Mouse (Mus musculus) common myeloid progenitor, adult 5-6 weeks (primary cell): ENCODE measurements at regions not wholly inside any gene's neighbourhood (a gene's known extent, or its start where the extent isn't known, plus 50 kb on each side); places are given as distances from the start of the nearest gene placed in this dataset.

Experiments used
- ATAC-seq: replicated peaks from 2 replicates; pipeline ENCODE4 v1.8.0; 2016; ENCODE audit warnings: low read depth, mild to moderate bottlenecking, moderate TSS enrichment, inconsistent platforms; ENCODE audit not compliant: poor library complexity, severe bottlenecking

DNA sequence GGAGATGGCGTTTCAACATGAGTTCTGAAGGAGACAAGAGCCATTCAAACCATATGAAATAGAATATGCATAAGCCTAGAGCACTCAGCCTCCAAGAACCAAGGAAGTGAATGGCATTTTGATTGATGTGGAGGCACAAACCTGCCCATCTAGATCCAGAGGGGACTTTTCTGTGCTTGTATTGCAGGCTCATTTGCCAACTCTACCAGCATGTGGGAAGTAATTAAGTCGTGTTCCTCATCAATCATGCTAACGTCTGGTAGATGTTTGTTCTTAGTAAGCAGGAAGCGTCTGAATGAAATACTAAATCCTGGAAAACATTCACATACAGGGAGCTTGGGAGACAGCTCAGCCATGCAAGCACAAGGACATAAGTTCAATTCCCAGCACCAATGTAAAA is 499.9 kb downstream of the Pdcd6ip start:
- no peak for ATAC-seq

DNA sequence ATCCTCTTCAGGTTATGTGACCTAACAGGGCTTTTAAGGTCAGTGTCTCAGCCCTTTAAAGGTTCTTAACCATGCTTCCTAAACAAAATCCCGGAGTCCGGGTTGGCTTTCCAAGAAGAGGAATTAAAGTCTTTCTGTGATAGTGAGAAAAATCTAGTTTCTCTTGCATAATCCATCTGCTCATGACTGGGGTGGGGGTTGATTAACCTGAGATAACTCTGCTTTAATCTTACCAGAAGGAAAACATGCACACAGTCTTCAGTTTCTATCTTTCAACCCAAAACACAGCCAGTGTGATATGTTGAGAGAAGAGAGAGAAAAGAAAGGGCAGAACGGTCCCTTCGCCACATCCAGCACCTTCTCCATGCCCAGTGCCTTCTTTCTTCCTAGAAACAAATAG is 508.8 kb downstream of the Pdcd6ip start:
- no peak for ATAC-seq

DNA sequence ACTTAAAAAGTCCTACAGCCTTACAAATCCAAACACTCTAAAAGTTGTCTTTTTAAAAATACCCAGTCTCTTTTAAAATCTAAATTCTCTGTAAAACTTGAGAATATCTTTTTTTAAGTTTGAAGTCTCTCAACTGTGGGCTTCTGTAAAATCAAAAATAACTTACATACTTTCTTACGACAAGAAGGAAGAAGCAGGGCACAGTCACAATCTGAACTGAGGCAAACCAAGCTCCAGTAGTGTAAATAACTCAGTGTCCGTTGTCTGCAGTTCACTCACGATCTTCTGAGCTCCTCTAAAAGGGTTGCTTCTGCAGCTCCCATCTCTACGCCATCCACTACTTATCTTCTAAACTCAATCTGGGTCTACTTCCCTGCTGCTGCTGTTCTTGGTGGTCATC is 512.5 kb downstream of the Pdcd6ip start:
- ATAC-seq = no peak

DNA sequence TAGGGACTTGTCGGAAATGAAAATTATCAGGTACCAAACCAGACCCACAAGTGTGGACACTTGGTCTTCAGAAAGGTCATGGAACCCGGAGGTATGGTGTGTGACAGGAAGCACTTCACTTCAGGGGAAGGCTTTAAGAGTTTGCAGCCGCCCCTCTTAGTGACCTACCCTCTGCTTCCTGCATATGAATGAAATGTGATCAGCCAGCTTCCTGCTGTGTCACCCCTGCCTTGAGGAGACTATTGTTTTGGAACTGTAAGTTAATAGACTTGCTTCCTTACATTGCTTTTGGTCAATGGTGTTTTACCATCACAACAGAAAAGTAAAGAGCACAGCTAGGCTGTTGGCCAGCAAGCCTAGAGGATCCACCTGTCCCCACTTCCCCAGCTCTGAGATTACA is 515.3 kb downstream of the Pdcd6ip start:
- no peak for ATAC-seq

DNA sequence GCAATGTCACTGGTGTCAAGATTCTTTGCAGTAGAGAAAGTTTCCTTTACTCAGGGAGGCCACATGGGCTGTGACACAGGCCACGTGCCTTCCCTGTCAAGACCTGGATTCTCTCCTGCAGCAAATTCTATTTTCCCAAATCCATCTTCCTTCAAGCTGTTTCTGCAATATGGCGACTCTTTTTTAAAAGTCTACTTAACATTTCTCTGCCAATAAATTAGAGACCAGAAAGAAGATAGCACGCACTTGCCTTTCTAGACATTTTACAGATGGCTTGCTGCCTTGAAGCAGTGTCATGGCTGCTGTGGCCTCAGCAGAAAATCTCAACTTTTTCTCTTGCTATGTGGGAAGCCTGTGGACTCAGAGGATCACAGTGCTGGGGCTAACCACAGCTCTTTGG is 516.9 kb downstream of the Pdcd6ip start:
- ATAC-seq = no peak

DNA sequence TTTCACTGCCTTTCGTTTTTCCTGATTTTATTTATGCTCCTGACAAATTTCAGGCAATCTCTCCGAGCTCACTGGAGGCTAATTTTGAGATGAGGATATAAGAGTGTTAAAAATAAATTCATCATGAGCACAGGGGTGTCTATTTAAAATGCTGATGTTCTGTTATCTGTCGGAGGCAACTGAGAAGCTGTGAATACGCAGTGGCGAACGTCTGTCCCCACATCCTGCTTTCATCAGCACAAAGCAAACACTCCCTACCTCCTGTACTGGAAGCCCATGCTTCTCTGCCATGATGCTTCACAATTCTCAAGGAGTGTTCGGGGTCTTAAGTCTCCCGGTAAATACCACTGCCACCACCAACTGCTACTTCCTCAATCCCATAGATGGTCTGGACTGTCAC is 526.9 kb downstream of the Pdcd6ip start:
- no peak for ATAC-seq

DNA sequence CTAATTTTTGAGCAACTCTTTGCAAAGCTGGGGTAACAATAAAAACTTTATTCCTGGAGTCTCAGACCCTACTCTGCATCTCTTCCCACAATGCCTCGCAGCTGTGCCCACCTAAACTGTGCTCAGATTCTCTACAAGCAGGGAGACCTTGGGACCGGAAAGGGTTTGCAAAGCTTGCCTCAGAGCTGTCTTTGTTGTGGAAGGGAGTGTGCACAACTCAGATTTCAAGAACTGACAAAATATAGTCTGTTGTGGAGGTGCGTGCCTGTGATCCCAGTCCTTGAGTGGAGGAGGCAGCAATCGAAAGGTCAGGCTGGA is 530.2 kb downstream of the Pdcd6ip start:
- ATAC-seq = no peak

DNA sequence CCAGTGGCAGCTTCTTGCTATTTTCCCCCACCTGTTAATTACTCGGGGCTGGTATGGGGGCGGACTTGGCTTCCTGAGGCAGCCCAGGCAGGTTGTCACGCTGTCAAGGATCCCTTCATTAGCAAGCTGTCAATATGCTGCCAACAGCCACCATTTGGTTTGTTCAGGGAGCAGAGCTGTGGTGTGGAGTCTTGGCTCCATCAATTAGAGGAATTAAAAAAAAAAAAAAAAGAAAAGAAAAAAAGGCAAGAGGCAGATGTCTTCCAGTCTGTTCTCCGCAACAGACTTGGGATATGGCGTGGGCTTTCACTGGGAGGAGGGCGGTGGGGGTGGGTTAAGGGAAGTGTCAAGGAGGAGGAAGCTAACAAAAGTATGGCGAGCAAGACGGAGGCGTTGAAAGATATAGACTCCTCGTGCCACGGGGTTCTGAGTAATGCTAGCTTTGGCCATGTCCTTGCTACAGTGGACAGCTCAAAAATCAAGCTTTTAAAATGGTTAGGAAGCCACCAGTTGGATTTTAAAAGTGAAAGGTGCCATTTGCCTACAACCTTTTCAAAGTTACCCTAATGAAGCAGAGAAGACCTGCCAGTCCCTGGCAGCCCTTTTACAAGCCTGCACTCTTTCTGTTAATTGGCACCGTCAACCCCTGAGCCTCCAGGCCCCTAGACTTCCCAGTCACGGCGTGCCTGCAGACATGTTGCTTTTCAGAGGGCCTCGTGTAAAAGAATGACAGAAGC is 530.7 kb downstream of the Pdcd6ip start:
- ATAC-seq = no peak

DNA sequence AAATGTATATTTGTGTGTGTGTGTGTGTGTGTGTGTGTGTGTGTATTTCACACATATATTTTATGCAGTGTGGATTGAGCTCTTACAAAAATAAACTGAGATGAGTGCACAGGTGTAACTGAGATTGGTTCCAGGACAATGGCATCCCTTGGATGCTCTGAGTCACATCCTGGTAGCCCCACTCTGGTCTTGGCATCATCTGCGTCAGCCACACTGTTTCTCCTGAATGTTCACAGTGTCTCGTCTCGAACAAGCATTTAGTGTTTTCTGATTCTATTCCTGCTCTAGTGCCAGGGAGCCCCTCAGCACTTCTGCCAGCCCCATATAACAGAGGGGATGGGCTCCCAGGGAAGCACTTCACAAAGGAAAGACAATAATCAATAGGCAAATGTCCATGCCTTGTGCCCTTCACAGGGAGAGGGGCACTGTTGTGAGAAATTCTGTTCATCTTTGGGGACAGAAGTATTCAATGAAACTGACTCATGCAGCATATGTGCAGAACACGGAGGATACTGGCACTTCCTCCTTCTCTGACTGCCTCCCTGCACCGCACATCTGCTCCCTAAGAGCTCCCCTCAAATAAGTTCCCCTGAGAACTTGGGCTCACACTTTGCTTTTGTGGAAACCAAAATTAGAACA is 536.2 kb downstream of the Pdcd6ip start:
- ATAC-seq = no peak

DNA sequence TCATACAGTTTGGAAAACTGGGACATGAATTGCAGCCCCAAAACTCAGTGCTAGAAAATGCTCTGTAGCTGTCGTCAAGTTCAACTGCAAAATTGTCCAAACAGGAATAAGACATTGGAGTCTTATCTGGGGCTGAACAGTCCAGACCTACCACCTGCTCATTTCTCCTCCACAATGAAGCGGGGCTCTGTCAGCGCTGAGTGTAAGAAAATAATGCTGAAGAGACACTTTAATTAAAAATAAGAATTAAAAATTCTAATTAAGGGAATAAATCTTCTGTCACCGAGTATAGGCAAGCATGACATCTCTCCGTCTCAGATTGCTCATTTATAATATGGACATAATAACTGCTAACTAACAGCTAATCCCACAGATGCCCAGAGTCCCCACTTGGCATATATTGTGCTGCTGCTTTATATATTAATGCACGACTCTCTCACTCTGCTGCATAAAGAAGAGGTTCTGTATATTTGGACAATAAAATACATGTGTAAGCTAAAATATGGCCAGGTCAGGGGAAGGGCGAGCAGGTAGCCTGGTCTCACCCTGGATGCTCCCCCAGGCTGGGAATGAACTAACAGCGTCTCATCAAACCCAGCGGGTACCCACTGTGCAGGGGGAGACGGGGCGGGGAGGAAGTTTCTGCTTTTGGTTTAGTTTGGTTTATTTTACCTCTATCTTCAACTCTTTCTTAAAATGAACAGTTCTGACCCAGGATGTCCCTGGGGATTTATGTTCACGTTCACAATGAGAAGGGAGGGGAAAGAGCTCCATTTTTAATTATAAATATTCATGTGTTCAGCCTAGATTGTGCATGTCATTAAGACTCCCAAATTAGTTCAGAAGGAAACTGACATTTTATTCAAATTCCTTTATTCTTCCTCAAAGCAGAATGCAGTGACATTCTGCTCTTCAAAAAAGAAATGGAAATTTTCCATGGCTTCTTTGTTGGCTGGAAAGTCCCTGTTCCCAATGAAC is 544.9 kb downstream of the Pdcd6ip start:
- ATAC-seq = no peak

DNA sequence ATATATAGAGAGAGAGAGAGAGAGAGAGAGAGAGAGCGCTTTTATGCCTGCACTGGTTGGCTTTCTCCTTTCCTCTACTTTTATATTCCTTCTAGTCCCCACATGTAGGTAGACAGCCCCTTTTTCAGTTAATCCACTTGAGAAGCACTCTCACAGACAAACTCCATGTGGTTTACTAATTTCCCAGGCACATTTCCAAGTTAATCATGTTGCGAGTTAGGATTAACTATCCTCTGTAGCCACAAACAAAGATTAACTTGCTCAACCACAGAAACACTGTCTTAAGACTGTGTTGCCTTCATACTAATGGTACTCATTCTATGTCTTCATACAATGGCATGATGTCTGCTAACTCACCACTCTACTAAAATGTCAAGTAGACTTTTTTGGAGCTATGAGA is 548.0 kb downstream of the Pdcd6ip start:
- no peak for ATAC-seq

DNA sequence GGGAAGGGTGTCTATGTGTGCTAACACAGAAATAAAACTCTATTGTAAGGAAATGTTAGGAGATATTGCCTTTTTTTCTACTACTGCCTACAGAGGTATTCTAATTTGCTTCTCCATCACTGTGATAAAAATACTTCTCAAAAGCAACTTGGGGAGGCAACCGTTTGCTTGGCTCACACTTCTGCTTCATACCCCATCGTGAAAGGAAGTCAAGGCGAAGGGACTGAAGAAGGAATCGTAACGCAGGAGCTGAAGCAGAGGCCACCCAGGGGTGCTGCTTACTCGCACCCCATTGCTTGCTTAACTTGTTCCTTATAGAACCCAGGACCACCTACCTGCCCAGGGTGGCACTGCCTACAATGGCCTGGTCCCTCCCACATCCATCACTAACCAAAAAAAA is 550.0 kb downstream of the Pdcd6ip start:
- ATAC-seq = no peak

DNA sequence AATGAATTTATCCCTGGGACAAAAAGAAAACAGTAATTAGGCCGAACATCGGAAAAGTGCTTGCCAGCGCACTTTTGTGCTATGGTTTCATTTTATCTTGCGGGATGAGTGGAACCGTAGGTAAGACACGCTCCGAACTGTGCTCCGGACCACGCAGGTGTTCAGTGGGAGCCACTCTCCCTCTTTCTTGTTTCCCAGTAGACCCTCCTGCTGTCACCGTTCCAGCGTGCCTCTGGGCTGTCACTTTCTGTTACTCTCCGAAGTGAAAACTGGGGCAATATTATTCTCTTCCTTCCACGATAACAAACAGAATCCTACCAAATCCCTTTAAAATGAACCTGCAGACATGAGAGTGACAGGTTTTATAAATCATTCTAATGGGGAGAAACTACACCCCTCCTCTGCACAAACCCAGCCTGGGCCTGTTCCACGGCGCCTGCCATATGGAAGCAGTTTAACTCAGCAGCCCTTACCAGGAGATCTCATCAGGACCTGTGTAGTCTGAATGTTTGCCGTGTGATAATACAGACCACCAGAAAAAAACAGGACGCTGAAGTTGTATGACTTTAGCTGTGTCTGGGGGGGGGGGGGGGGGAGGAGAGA is 550.5 kb downstream of the Pdcd6ip start:
- no peak for ATAC-seq

DNA sequence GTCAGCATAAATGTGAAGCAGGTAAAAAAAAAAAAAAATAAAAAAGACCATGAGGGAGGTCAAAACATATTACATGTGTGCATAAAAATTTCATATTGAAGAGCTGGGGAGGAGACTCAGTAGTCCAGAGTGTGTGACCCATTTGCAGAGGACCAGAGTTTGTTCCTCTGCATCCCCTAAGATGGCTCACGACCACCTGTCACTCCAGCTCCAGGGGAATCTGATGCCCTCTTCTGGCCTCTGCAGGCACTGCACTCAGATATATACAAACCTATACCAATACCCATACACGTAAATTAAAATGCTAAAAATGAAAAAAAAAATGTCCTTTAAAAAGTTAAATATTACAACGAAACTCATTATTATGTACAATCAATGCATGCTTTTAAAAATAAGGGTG is 551.4 kb downstream of the Pdcd6ip start:
- ATAC-seq = no peak

DNA sequence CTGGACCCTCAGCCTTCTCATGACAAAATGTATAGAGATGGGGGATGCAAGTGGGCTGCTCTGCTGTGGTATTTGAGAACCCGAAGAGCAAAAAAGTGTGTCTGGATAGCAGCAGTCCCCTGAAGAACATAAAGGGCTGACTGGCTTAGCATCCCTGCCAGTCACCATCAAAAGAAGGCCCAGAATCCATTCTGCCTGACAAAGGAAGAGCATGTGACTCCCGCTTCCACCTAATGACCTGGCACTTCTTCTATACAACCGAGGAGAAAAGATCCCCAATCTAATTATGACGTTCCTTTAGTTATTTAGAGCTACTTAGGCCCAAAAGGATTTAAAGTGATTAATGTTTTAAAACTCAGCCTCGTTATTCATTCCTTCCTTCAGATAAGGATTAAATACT is 559.0 kb downstream of the Pdcd6ip start:
- no peak for ATAC-seq

DNA sequence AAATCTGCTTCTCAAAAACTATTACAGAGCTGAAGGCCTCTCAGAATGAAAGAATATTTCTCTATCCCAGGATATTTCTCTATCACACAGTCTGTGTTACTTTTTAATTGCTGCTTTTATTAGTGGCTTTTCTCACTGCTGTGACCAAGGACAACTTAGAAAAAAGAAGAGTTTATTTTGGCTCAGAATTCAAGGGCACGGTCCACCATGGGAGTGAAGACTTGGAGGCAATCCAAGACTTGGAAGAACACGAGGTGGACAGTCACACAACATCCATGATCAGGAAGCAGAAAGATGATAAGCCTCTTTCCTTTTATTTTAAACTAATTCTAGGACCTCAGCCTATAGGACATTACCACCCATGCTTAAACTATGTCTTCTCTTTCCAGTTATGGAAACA is 561.5 kb downstream of the Pdcd6ip start:
- ATAC-seq = no peak

DNA sequence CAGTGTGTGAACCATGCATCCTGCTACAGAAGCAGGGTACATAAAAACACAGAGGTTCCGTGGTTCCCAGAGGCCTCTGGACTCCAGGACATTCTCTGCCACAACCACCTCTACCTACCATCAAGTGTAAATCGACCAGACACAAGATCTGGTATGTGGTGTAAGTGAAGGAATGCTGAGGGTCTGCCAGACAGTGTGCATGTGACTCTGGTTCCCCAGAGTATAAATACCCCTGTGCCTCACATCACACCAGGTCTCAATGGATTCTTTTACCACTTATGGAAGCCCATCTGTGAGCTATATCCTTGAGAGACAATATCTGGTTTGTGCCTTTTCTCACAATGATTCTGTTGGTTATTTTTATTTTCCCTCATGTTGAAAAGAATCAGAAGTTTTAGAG is 563.0 kb downstream of the Pdcd6ip start:
- ATAC-seq = no peak

DNA sequence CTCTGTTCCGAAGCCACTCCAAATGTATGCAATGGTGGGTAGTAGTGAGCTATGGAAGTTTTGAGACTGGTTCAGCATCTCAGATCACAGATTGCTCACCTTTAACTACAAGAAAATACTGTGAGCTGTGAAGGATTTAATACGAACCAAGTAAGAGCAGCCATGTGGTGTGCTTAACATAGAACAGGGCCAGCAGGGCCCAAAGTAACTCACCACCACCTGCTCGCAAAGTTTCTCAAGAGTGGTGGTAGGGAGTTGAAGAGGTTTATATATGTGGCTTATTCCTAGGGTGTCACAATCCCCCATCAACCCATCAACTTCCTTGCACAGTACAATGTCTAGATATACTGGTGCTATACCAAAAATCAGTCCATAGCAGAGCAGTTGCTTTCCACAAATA is 573.4 kb downstream of the Pdcd6ip start:
- no peak for ATAC-seq

DNA sequence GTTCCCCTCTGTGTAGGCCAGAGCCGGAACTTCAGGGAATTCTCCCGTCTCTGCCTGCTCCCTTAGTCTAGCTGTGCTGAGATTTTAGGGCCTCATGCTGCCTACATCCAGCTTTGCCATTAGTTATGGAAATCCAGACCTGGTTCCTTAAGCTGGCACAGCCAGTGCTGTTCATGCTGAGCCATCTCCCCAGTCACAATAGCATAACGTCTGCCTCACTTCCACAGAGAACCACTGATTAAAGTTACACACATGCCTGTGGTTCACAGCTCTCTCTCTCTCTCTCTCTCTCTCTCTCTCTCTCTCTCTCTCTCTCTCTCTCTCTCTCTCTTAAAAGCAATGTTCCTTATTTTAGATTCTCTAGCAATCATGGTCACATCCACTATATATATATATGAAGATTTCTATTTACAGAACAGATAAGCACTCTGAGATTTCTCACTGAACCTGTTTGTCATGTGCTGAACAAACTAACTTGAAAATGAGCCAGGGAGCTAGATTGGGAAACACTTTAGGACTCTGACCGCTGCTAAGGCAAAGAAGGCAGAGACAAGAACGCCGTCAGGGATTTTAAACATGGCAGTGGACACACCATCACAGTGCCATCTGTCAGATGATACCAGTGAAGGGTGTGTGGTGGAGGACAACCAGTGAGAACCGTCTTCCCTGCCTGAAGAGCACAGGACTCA is 584.9 kb downstream of the Pdcd6ip start:
- ATAC-seq = no peak

DNA sequence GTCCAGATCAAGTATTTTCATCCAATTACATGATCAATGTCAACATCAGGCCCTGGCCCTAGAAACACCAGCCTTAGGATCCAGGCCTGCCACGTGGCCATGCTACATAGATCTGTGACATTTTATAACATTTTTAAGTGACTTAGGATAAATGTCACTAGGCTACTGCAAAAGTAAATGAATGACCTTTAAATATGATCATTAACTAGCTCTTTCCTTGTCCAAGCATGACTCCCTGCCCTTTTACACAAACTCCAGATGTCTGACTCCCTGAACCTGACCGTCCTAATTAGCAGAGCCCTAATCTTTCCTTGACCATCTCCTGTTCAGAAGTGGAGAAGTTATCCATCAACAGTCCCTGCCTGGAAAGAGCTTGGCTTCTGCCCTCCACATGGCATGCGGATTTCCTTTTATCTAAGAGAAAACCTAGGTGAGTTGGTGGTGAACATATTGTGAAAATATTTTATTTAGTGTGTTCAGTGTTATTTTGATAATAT is 585.8 kb downstream of the Pdcd6ip start:
- no peak for ATAC-seq
